Mouse (Mus musculus) frontal cortex, postnatal 36 days (tissue): ENCODE measurements around the gene Pim2.

ENCODE experiments used
- DNase-seq, 2 experiments: peaks; one replicate each; pipeline ENCODE4 v3.0.0; 2022; ENCODE audit warnings: low spot score in 2 of 2

Pim2 gene

GRCm38 (mm10) chrX:7878007-7878419 lies at the start of gene Pim2:
Gene Pim2, plus strand, starts transcription at chrX:7878262.
- peak; percentile 70 to 83 for DNase-seq

- no peak for DNase-seq
Measured at GRCm38 (mm10) chrX:7837146-7837545, 40.9 kb upstream of the Pim2 start.

GRCm38 (mm10) chrX:7840842-7841162 lies 37.3 kb upstream of the Pim2 start:
- no peak for DNase-seq

- DNase-seq, result peak; percentile 91 to 92
Measured at GRCm38 (mm10) chrX:7841163-7842162, 36.6 kb upstream of the Pim2 start, which contains the start of gene Otud5. Gene Otud5, plus strand, starts transcription at chrX:7841364.

- no peak for DNase-seq
Measured at GRCm38 (mm10) chrX:7842318-7842717, 35.7 kb upstream of the Pim2 start.

- peak; percentile 12 to 16 for DNase-seq
Measured at GRCm38 (mm10) chrX:7847845-7848244, 30.2 kb upstream of the Pim2 start.

- DNase-seq, result peak; percentile 19 to 27
Measured at GRCm38 (mm10) chrX:7854578-7854977, 23.5 kb upstream of the Pim2 start.

- no peak for DNase-seq
Measured at GRCm38 (mm10) chrX:7859191-7859753, 18.8 kb upstream of the Pim2 start.

GRCm38 (mm10) chrX:7863181-7863580 lies 14.9 kb upstream of the Pim2 start:
- no peak for DNase-seq

- no peak for DNase-seq
Measured at GRCm38 (mm10) chrX:7864551-7864950, 13.5 kb upstream of the Pim2 start.

- no peak for DNase-seq
Measured at GRCm38 (mm10) chrX:7865343-7865742, 12.7 kb upstream of the Pim2 start.

GRCm38 (mm10) chrX:7865786-7866185 lies 12.3 kb upstream of the Pim2 start:
- no peak for DNase-seq

GRCm38 (mm10) chrX:7867141-7867540 lies 10.9 kb upstream of the Pim2 start:
- DNase-seq, result no peak

GRCm38 (mm10) chrX:7868506-7868905 lies 9.6 kb upstream of the Pim2 start:
- no peak for DNase-seq

- no peak for DNase-seq
Measured at GRCm38 (mm10) chrX:7869826-7870225, 8.2 kb upstream of the Pim2 start.

- DNase-seq, result peak; percentile 26 to 37
Measured at GRCm38 (mm10) chrX:7878495-7878894, 433 bp downstream of the Pim2 start.

GRCm38 (mm10) chrX:7879819-7880218 lies 1.8 kb downstream of the Pim2 start:
- DNase-seq, result peak; percentile 46 to 51

- peak; percentile 72 to 84 for DNase-seq
Measured at GRCm38 (mm10) chrX:7883841-7884567, 5.9 kb downstream of the Pim2 start, which contains the start of gene Slc35a2. Gene Slc35a2, plus strand, starts transcription at chrX:7884028.

- DNase-seq, result no peak
Measured at GRCm38 (mm10) chrX:7898211-7898610, 20.1 kb downstream of the Pim2 start.

- peak; percentile 82 to 89 for DNase-seq
Measured at GRCm38 (mm10) chrX:7898880-7899874, 21.1 kb downstream of the Pim2 start, which contains the start of the genes Pqbp1 and Timm17b. Gene Pqbp1, minus strand, starts transcription at chrX:7899269. Gene Timm17b, plus strand, starts transcription at chrX:7899357.

- DNase-seq, result no peak
Measured at GRCm38 (mm10) chrX:7904441-7904840, 26.4 kb downstream of the Pim2 start.
